Mouse (Mus musculus) intestine, embryonic 16.5 days (tissue): ENCODE results near the gene Slc24a4. TPM values are rescaled to one million over a fixed set of nuclear protein-coding genes. Genes with fewer than 3 reads are reported as not detected.

Experiments used
- ATAC-seq: fragments of 200-750 bp; cut with Nextera tagmentation; 2 replicates; pipeline ENCODE4 v1.8.0; 2017; ENCODE audit warnings: moderate TSS enrichment, moderate library complexity
- H3K27ac ChIP-seq: fragments of 300-500 bp; sonication (generic); 2 replicates; pipeline ENCODE4 v1.5.1; 2014; ENCODE audit warnings: mild to moderate bottlenecking, low read length
- H3K27me3 ChIP-seq: fragments of 300-500 bp; sonication (generic); replicated peaks from 2 replicates; pipeline ENCODE4 v1.6.1; 2014; ENCODE audit warnings: low read length, control low read depth, mixed read lengths; ENCODE audit not compliant: control insufficient read depth, insufficient read depth
- H3K36me3 ChIP-seq: fragments of 300-500 bp; sonication (generic); 2 replicates; pipeline ENCODE4 v1.6.1; 2014; ENCODE audit warnings: low read length, control low read depth; ENCODE audit not compliant: control insufficient read depth, insufficient read depth
- H3K4me1 ChIP-seq: fragments of 300-500 bp; sonication (generic); 2 replicates; pipeline ENCODE4 v1.6.1; 2014; ENCODE audit warnings: low read length, control low read depth, mixed read lengths; ENCODE audit not compliant: control insufficient read depth, insufficient read depth
- H3K4me2 ChIP-seq: fragments of 300-500 bp; sonication (generic); 2 replicates; pipeline ENCODE4 v1.6.1; 2014; ENCODE audit warnings: low read depth, low read length, control low read depth
- H3K4me3 ChIP-seq: fragments of 300-500 bp; sonication (generic); 2 replicates; pipeline ENCODE4 v1.5.1; 2014; ENCODE audit warnings: mild to moderate bottlenecking, low read length
- H3K9ac ChIP-seq: fragments of 300-500 bp; sonication (generic); 2 replicates; pipeline ENCODE4 v1.6.1; 2014; ENCODE audit warnings: low read depth, low read length
- H3K9me3 ChIP-seq: fragments of 300-500 bp; sonication (generic); 2 replicates; pipeline ENCODE4 v1.6.1; 2016; ENCODE audit warnings: low read length, control low read depth; ENCODE audit not compliant: control insufficient read depth
- WGBS: fragments of 180-500 bp; shearing (Covaris S2); extraction: QIAGEN DNeasy Blood & Tissue Kit; methylation state at CpG from one replicate; pipeline ENCODE4 v1.1.7; 2014; 5-methylcytosine and 5-hydroxymethylcytosine counted together
- polyA plus RNA-seq: library from polyadenylated mRNA; unstranded; fragments of >200 nt; fragmentation: Nextera tagmentation; extraction: Ambion mirVana; gene quantifications from 2 replicates; pipeline ENCODE4 v1.2.1, GENCODE M21; 2015

Gene Slc24a4
- polyA plus RNA-seq, 1 experiment from 2014 or later = 0.75 TPM

DNA sequence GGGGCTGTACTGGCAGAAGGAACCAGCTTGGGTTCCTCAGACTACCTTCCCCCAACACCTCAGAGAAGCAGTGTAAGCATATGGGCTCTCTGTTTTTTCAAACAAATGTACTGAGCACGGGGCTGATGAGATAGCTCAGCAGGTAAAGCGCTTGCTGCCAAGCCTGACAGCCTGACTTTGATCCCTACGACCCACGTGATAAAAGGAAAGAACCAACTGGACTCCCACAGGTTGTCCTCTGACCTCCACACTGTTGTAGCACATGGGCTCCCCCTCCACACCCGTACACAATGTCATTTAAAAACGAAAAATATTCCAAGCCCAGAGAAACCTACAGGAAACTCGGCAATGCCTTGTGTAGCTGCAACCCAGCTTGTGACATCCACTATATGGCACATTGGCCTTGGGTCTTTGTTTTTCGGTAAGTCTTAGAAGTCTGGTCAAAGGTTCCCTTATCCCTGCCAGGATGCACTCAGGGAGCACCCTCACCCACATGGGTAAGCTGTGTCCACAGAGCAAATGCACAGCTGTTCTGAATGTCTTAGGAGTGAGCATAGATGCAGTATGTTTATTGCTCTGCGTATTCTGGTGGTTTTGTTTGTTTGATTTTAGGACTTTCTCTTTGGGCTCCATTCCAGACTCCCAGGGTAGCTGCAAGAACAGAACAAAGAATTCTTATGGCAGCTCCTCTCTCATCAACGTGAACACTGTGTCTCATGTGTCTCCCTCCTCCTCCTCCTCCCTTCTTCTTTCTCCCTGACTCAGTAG, 176.7 kb downstream of the Slc24a4 start:
- peak; percentile 44 for ATAC-seq

DNA sequence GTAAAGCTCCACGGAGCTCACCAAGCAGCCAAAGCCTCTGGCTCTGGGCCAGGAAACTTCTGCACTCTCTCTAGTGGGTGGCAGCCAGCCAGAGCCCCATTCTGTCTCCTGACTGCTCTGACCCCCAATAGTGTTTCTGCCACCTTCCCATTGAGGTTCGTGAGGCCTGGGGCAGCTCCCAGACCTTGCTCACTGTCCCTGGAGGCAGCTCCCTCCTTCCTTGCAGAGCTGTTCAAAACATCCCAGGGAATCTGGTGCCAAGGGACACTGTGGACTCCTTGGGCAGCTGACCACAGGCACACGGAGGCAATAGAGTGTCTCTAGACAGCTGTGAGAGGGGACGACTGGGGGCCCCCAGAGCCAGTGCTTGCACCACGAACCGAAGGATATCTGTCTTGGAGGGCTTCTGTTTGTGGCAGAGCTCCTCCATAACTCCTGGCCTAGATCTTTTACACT, 179.5 kb downstream of the Slc24a4 start:
- Histone ChIP-seq H3K27ac (peak overlapping the region; percentile 20; the same call in 1 of the 2 replicates), H3K9me3 (no peaks in the 10 kb centered on the region), H3K27me3 (no peaks in the 10 kb centered on the region), H3K36me3 (peaks cover 2% of the 10 kb centered on the region; the same call in 1 of the 2 replicates), H3K9ac (peak overlapping the region; percentile 31; the same call in 1 of the 2 replicates), H3K4me3 (no peak overlapping the region), H3K4me2 (no peak overlapping the region), H3K4me1 (peaks cover 47% of the 10 kb centered on the region)
- ATAC-seq = peak; percentile 27
- 36% methylated on average over 6 of the region's 6 CpGs for WGBS

More for the DNA sequence above, 176.7 kb downstream of the Slc24a4 start:
- WGBS = 51% methylated on average over 10 of the region's 10 CpGs
- Histone ChIP-seq H3K4me3 (no peak overlapping the region), H3K36me3 (no peaks in the 10 kb centered on the region), H3K4me2 (no peak overlapping the region), H3K27ac (peak overlapping the region; percentile 17; the same call in 1 of the 2 replicates), H3K9me3 (no peaks in the 10 kb centered on the region), H3K27me3 (no peaks in the 10 kb centered on the region), H3K4me1 (peaks cover 59% of the 10 kb centered on the region), H3K9ac (no peak overlapping the region)

GRCm38 (mm10) chr12:102308457-102309011, 180.0 kb downstream of the Slc24a4 start:
- Histone ChIP-seq H3K36me3 (peaks cover 6% of the 10 kb centered on the region; the same call in 1 of the 2 replicates), H3K9ac (no peak overlapping the region), H3K4me1 (peaks cover 42% of the 10 kb centered on the region), H3K4me2 (no peak overlapping the region), H3K9me3 (no peaks in the 10 kb centered on the region), H3K27ac (peak overlapping the region; percentile 20), H3K4me3 (no peak overlapping the region), H3K27me3 (no peaks in the 10 kb centered on the region)
- ATAC-seq = peak; percentile 11; the same call in 1 of the 2 replicates
- WGBS = 48% methylated on average over 16 of the region's 16 CpGs

- H3K4me1 ChIP-seq = peaks cover 35% of the 10 kb centered on the region
- H3K27me3 ChIP-seq = no peaks in the 10 kb centered on the region
- 94% methylated on average over 11 of the region's 11 CpGs for WGBS
- H3K36me3 ChIP-seq = peaks cover 6% of the 10 kb centered on the region; the same call in 1 of the 2 replicates
- no peak overlapping the region for H3K9ac ChIP-seq
- no peak overlapping the region for H3K4me2 ChIP-seq
- H3K27ac ChIP-seq = no peak overlapping the region
- no peak for ATAC-seq
- H3K4me3 ChIP-seq = no peak overlapping the region
- no peaks in the 10 kb centered on the region for H3K9me3 ChIP-seq
These were observed 180.7 kb downstream of the Slc24a4 start for GRCm38 (mm10) chr12:102309099-102309799.

- no peaks in the 10 kb centered on the region for H3K9me3 ChIP-seq
- WGBS = 83% methylated on average over 8 of the region's 8 CpGs
- no peak for ATAC-seq
- no peak overlapping the region for H3K4me3 ChIP-seq
- peaks cover 30% of the 10 kb centered on the region for H3K4me1 ChIP-seq
- H3K4me2 ChIP-seq = no peak overlapping the region
- H3K36me3 ChIP-seq = peaks cover 6% of the 10 kb centered on the region; the same call in 1 of the 2 replicates
- no peak overlapping the region for H3K27ac ChIP-seq
- no peaks in the 10 kb centered on the region for H3K27me3 ChIP-seq
- H3K9ac ChIP-seq = no peak overlapping the region
These were observed 181.3 kb downstream of the Slc24a4 start for GRCm38 (mm10) chr12:102309800-102310195.

- WGBS = 95% methylated on average over 3 of the region's 3 CpGs
- Histone ChIP-seq H3K36me3 (peaks cover 10% of the 10 kb centered on the region; the same call in 1 of the 2 replicates), H3K9me3 (no peaks in the 10 kb centered on the region), H3K4me3 (no peak overlapping the region), H3K9ac (no peak overlapping the region), H3K4me2 (no peak overlapping the region), H3K27ac (no peak overlapping the region), H3K4me1 (peaks cover 25% of the 10 kb centered on the region), H3K27me3 (no peaks in the 10 kb centered on the region)
- no peak for ATAC-seq
These were observed 181.7 kb downstream of the Slc24a4 start for GRCm38 (mm10) chr12:102310261-102310660.

DNA sequence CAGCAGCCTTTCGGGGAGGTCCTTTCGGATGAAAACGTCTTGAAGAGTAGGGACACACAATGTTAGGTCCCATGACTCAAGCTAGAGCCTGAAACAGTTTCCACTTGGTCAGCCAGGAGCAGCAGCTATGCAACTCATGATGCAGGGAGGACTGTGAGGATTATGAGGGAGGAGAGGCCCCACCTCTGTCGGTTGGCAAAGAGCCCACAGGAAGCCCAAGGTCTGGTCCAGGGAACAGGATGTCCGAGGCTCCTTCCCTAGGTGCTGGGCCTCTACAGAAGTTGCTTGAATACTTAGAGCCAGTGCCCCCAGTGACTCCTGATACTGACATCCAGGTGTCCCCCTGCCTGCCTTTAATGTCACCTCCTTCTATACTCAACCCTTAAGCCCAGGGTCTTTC, 182.9 kb downstream of the Slc24a4 start:
- Histone ChIP-seq H3K27me3 (no peaks in the 10 kb centered on the region), H3K36me3 (peaks cover 13% of the 10 kb centered on the region; the same call in 1 of the 2 replicates), H3K4me1 (peaks cover 21% of the 10 kb centered on the region), H3K9me3 (no peaks in the 10 kb centered on the region), H3K4me3 (no peak overlapping the region), H3K4me2 (no peak overlapping the region), H3K27ac (no peak overlapping the region), H3K9ac (no peak overlapping the region)
- no peak for ATAC-seq
- WGBS = 86% methylated on average over 5 of the region's 5 CpGs
